Mouse (Mus musculus) testis, adult 2 months (tissue): ENCODE data around the gene Capn13. TPM values are rescaled to one million over a fixed set of nuclear protein-coding genes. Genes with fewer than 3 reads are reported as not detected.

Experiments
- H3K27ac ChIP-seq: fragments of 200-500 bp; 2 replicates; pipeline ENCODE4 v1.5.1; 2012; ENCODE audit warnings: low read depth, low read length; ENCODE audit not compliant: control insufficient read depth, insufficient read depth
- H3K27me3 ChIP-seq: fragments of 200-500 bp; 2 replicates; pipeline ENCODE4 v1.6.1; 2012; ENCODE audit warnings: mild to moderate bottlenecking, low read length, moderate library complexity; ENCODE audit not compliant: control insufficient read depth, insufficient read depth
- H3K36me3 ChIP-seq: fragments of 200-500 bp; 2 replicates; pipeline ENCODE4 v1.6.1; 2012; ENCODE audit warnings: mild to moderate bottlenecking, low read length; ENCODE audit not compliant: control insufficient read depth, insufficient read depth
- H3K4me1 ChIP-seq: fragments of 200-500 bp; 2 replicates; pipeline ENCODE4 v1.6.1; 2012; ENCODE audit warnings: low read length; ENCODE audit not compliant: control insufficient read depth, insufficient read depth
- H3K4me3 ChIP-seq: fragments of 200-500 bp; 2 replicates; pipeline ENCODE4 v1.5.1; 2012; ENCODE audit warnings: low read depth, mild to moderate bottlenecking, low read length, moderate library complexity, mixed read lengths; ENCODE audit not compliant: control insufficient read depth
- CTCF ChIP-seq: fragments of 200-500 bp; IDR thresholded peaks from 2 replicates; pipeline ENCODE4 v1.5.1; 2012; ENCODE audit warnings: low read depth, mild to moderate bottlenecking, inconsistent platforms, low read length, moderate library complexity; ENCODE audit not compliant: control insufficient read depth, insufficient read depth, insufficient replicate concordance
- POLR2A ChIP-seq: fragments of 200-500 bp; IDR thresholded peaks from 2 replicates; pipeline ENCODE4 v1.6.1; 2012; ENCODE audit warnings: low read depth, mild to moderate bottlenecking, inconsistent platforms, low read length, moderate library complexity; ENCODE audit not compliant: control insufficient read depth
- polyA plus RNA-seq: library from polyadenylated mRNA; depleted of rRNA; stranded (reverse); fragments of >200 nt; gene quantifications from 2 replicates; pipeline ENCODE4 v1.2.3, GENCODE M21; 2012; rRNA removed

The Capn13 gene
- polyA plus RNA-seq = 0.57 and 0.63 TPM in 2 replicates

DNA sequence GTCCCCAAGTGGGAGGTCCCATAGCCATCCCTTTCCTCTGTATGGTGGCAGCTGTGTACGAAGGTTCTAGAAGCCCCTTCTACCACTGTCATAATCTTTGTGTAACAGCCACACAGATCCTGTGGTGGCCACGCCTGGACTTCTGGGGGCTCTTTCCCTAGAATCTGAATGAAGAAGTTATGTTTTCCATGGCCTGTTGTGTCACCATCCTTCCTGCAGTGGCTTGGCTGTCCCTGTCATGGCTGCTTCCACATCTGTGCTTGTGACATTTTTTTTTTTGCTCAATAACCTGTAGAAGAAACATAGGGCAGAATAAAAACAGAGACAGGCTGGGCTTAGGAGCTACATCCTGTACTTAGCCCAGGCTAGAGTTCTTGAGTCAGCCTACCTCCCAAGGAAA, at the start of gene Capn13:
Gene Capn13, minus strand, starts transcription at position 5 of the 400 bp plus-strand sequence.
- Histone ChIP-seq H3K27ac (no peak within 1 kb of the TSS), H3K4me3 (no peak within 1 kb of the TSS), H3K36me3 (no peaks in the 10 kb centered on the region), H3K27me3 (no peaks in the 10 kb centered on the region), H3K4me1 (no peaks in the 10 kb centered on the region)
- TF ChIP-seq POLR2A (no peak), CTCF (no peak)

DNA sequence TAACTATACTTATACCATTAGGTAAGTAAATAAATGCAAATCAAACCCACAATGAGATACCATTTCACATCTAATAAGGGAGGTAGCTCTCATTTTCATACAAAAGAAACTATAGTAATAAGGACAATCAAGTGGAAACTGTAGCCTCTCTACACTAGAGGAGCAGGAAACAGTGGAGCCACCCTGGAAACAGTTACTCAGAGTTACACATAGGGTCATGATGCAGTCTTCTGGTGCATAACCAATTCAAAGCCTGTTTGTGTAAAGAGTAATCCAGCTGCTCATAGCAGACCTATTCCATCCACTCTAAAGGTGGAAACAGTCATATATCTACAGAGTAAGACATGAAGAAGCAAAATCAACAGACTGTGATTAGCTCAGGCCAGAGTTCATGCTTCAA, 48.4 kb upstream of the Capn13 start:
- H3K36me3 ChIP-seq = no peaks in the 10 kb centered on the region

DNA sequence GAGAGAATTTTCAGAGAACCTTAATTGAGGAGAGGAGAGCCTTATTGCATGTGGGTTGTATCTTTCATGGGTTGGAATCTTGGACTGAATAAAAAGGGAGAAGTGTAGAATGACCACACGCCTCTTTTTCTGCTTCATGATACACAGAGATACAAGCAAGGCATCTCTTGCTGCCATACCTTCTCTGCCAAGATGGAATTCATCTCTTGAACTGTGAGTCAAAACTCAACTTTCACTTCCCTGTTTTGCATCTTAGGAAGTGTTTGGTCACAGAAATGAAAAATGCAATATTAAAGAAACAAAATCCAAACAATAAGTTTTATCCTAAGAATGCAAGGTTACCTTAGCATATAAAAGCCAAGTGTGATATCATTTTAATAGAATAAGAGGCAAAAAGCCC, 40.1 kb upstream of the Capn13 start:
- Histone ChIP-seq H3K27me3 (no peaks in the 10 kb centered on the region), H3K4me3 (no peak overlapping the region)
- TF ChIP-seq POLR2A (no peak), CTCF (no peak)

More for the DNA sequence above, 48.4 kb upstream of the Capn13 start:
- no peaks in the 10 kb centered on the region for H3K4me1 ChIP-seq
- no peak for TF ChIP-seq CTCF
- TF ChIP-seq POLR2A = no peak
- no peaks in the 10 kb centered on the region for H3K27me3 ChIP-seq
- no peak overlapping the region for H3K27ac ChIP-seq
- H3K4me3 ChIP-seq = no peak overlapping the region

DNA sequence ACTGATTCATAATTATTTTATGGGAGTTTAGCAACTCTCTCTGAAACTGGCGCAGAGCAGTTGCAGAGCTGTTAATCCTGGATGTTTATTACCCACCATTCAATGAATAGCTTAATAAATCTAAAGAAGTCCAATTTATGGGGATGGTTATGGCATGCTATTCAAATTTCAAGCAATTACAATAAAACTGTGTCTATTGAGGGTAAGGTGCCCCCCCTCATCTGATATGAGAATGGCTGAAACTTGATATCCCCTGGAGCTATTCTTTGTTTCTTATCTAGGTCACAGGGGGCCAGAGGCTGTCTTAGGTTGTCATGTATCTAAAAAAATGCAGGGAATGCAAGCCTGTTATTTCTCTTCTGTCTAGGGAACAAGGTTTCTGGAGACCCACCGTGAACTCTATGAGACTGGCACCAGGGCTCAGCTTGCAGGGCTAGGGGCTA, 31.9 kb upstream of the Capn13 start:
- H3K27ac ChIP-seq = no peak overlapping the region
- TF ChIP-seq POLR2A (no peak), CTCF (no peak)

More for the DNA sequence above, 40.1 kb upstream of the Capn13 start:
- H3K4me1 ChIP-seq = no peaks in the 10 kb centered on the region
- H3K36me3 ChIP-seq = no peaks in the 10 kb centered on the region
- no peak overlapping the region for H3K27ac ChIP-seq

DNA sequence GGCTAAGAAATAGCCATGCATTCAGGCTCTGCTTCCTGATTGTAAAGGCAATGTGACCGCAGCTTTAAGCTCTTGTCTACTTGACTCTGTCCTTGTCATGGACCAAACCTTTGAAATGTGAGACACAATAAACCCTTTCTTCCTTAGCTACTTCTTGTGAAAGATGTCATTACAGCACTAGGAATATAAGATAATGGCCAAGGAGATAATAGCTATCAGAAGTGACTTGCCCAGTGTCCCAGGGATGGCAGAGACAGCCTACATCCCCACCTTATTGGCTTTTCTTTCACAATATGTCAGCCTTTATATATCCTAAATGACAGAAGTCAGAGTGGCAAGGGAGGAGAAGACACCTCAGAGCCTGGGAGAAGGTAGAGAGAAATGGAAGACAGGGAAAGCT, 31.4 kb upstream of the Capn13 start:
- Histone ChIP-seq H3K4me3 (no peak overlapping the region), H3K4me1 (no peaks in the 10 kb centered on the region), H3K27me3 (no peaks in the 10 kb centered on the region), H3K27ac (no peak overlapping the region), H3K36me3 (no peaks in the 10 kb centered on the region)
- no peak for TF ChIP-seq CTCF
- no peak for TF ChIP-seq POLR2A

More for the DNA sequence above, 31.9 kb upstream of the Capn13 start:
- H3K36me3 ChIP-seq = no peaks in the 10 kb centered on the region
- H3K27me3 ChIP-seq = no peaks in the 10 kb centered on the region
- H3K4me1 ChIP-seq = no peaks in the 10 kb centered on the region
- H3K4me3 ChIP-seq = no peak overlapping the region

DNA sequence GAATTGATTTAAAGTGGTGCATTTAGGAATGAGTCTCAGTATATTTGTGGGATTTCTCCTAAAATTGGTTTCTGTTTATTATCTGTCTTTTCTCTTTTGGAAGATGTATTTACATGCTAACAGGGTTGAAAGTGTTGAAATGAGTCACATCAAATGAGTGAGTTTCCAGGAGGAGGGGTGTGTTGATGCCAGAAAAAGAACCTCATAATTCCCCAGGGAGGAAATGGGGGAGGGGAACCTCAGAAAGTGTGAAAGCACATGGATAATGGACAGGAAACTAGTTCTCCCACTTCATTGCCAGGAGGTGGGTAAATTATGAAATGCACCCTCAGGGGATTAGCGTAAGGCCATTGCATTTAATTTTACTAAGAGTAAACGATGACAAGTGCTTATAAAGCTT, 16.7 kb upstream of the Capn13 start:
- TF ChIP-seq CTCF (no peak), POLR2A (no peak)

DNA sequence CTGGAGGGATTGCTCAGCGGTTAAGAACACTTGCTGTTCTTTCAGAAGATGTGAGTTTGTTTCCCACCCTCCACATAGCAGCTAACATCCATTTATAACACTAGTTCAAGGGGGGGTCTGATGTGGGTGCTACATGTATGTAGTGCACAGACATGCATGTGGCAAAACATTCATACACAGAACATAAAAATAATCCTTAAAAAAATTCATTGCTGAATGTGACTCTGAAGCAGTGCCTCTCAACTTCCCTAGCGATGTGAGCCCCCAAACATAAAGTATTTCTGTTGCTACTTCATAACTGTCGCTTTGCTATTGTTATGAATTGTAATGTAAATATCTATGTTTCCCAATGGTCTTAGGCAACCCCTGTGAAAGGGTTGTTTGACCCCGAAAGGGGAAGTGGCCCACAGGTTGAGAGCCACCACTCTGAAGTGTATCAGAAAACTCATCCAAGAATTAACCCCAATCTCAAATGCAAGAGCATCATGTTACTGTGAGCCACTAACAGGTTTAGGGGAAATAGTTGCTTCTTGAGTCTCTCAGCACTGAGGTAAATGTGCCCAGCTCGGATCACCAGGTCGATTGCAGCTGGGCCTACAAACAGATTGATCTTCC, 15.6 kb upstream of the Capn13 start:
- H3K4me1 ChIP-seq = no peaks in the 10 kb centered on the region
- H3K27ac ChIP-seq = no peak overlapping the region
- H3K27me3 ChIP-seq = no peaks in the 10 kb centered on the region
- no peaks in the 10 kb centered on the region for H3K36me3 ChIP-seq
- TF ChIP-seq CTCF (no peak), POLR2A (no peak)
- H3K4me3 ChIP-seq = no peak overlapping the region

More for the DNA sequence above, 16.7 kb upstream of the Capn13 start:
- Histone ChIP-seq H3K4me1 (no peaks in the 10 kb centered on the region), H3K4me3 (no peak overlapping the region), H3K27ac (no peak overlapping the region), H3K27me3 (no peaks in the 10 kb centered on the region), H3K36me3 (no peaks in the 10 kb centered on the region)
